Mouse (Mus musculus): ENCODE measurements at regions not wholly inside any gene's neighbourhood (a gene's known extent, or its start where the extent isn't known, plus 50 kb on each side); places are given as distances from the start of the nearest gene placed in this dataset.

- no peak for DNase-seq
These were observed 50.1 kb upstream of the Cpm start for GRCm38 (mm10) chr10:117579210-117579609.

DNA sequence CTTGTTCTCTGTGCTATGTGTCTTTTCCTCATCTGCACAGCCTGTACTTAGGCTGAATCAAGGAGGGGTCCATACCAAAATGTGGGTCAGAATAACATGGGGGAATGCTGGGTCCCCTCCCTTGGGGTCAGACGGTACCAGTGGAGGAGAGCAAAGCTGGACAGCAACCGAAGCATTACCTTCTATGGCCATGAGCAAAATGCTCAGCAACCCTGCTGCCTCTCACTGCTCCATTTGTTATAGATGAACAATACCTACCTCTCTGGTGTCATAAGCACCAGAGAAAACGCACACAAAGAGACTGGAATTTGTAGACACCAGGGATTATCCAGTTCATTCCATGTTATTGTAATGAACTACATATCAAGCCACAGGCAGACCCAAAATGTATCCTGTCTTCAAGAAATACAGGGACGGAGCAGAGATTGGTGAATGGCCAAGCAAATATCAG is 50.6 kb upstream of the Cpm start:
- DNase-seq = no peak

GRCm38 (mm10) chr10:117577970-117578695 is 51.2 kb upstream of the Cpm start:
- no peak for DNase-seq

GRCm38 (mm10) chr10:117576881-117577730 is 52.2 kb upstream of the Cpm start:
- no peak for DNase-seq

- DNase-seq = no peak
These were observed 53.0 kb upstream of the Cpm start for GRCm38 (mm10) chr10:117576154-117576859.

DNA sequence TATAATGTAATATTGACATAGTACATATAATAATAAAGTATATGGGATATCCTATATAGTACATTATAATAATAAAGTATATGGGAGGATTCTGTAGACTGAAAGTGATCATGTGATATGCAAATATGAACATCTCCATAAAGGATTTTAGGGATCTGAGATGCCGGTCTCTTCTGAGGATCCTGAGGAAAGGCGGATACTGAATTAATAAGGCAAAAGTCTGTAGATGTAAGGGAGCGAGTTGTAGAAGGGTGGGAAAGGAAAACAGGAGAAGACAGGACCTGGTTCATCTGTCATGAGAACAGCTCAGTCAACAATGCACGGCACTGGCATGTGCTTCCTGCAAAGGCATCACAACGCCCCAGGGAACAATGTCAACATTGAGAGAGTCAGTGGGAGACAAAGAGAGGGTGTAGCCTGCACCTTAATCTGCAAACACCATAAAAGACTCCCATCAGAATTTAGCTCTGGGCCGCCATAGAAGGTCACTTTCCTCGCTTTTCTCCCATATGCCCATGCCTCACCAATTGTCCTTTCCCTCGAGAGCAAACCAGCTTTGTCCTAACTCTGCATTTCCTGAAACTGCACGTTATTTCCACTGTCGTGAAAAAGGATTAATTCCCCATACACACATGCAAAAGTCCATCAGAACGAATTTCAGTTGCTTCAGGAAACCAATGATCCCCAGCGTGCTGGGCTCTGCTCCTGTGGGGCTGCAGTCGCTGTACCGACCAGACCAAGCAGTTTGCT is 53.7 kb upstream of the Cpm start:
- DNase-seq = no peak

GRCm38 (mm10) chr10:117574915-117575314 is 54.4 kb upstream of the Cpm start:
- DNase-seq = no peak

DNA sequence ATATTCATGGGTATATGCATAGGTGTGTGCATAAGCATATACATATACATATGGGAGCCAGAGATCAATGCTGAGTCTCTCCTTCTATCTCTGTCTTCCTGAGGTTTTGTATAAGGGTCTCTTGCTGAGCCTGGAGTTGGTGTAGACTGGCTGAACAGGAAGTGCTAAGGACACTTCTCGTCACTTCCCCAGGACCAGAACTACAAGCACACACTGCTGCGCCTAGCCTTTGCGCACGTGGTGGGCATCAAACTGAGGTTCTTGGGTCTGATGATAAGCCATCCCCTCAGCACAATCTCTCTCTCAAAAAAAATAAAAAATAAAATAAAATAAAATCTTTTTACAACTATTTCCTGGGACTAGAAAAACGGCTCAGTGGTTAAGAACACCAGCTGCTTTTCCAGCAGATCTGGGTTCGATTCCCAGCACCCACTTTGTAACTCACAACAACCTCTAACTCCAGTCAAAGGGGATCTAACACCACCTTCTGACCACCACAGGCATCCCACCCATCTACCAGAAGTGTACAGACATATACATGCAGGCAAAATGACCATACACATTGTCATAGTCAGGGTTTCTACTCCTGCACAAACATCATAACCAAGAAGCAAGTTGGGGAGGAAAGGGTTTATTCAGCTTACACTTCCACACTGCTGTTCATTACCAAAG is 55.1 kb upstream of the Cpm start:
- no peak for DNase-seq

DNA sequence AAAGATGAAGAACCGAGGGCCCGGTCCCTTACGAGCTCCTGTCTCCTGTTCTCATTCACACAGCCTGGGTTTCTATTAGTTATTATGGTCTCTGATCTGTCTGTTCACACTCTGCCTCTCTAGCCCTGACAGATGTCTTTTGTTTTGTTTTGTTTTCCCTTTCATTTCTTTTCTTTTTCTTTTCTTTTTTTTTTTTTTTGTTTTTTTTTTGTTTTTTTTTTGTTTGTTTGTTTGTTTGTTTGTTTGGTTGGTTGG is 55.8 kb upstream of the Cpm start:
- DNase-seq = no peak

DNA sequence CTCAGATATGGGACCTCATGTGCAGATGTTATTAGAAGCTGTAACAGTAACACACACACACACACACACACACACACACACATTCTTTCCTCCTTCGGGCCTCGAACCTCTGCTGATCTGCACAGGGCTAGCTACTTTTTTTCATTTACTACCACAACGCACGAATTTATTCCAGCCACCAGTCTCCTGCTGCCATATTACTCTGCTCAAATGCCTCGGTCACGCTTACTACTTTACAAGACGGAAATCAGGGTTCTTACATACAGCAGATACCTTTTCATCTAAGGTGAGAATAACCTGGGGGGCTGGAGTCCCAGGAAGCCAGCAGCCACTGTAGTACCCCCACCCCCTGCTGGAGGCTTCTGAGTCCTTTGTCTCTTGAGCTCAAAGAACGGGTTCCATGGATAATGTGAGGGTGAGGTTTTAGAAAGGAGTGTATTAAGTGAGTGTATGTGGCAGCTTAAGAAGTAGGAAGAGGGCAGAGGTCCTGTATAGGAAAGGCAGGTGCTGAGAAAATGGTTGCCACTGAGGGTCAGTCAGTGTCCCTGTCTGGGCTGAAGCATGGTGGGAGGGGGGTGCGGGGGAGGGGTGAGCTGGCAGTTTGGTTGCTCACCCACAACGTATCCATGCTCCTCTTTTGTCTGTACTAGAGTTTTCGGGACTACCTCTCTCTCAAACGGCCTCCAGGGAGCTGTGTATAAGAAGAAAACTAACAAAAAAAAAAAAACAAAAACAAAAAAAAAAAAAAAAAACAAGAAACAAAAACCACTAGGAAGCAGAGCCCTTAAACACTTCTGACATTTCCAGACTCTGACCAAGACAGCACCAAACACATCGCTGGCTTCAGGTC is 56.3 kb upstream of the Cpm start:
- no peak for DNase-seq

DNA sequence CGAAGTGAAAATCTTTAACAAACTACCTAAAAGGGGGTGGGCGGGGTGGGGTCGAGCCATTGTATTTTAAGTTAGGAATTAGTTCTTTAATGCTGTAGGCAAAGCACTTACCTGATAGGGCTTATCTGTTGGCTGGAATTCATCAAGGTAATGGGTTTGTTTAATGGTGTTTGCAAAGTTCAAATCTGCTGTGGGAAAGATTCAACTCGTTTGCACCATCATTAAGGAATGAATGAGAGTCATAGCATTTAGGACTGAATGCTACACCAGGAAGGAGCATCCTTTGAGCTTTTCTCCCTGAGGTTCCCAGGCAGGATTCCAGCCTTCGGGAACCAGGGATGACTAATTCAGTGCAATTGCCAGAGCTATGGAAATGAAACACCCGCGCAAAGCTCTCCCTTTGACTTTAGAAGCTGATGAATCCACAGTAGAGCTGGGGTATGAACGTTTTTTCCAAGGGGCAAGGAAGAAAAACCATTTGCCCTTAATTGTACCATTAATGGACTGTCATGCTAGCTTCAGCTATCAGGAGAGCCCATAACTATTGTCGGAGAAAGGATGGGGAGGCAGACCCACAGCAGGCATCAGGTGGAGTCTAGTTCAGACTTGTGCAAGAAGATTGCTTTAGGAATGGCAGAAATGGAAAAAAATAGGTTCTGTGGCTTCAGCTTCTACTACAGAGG is 57.3 kb upstream of the Cpm start:
- DNase-seq = no peak

GRCm38 (mm10) chr10:117570971-117571861 is 58.1 kb upstream of the Cpm start:
- DNase-seq = peak; percentile 53

GRCm38 (mm10) chr10:117570091-117570970 is 59.0 kb upstream of the Cpm start:
- DNase-seq = no peak

GRCm38 (mm10) chr10:117569301-117570079 is 59.8 kb upstream of the Cpm start:
- no peak for DNase-seq

DNA sequence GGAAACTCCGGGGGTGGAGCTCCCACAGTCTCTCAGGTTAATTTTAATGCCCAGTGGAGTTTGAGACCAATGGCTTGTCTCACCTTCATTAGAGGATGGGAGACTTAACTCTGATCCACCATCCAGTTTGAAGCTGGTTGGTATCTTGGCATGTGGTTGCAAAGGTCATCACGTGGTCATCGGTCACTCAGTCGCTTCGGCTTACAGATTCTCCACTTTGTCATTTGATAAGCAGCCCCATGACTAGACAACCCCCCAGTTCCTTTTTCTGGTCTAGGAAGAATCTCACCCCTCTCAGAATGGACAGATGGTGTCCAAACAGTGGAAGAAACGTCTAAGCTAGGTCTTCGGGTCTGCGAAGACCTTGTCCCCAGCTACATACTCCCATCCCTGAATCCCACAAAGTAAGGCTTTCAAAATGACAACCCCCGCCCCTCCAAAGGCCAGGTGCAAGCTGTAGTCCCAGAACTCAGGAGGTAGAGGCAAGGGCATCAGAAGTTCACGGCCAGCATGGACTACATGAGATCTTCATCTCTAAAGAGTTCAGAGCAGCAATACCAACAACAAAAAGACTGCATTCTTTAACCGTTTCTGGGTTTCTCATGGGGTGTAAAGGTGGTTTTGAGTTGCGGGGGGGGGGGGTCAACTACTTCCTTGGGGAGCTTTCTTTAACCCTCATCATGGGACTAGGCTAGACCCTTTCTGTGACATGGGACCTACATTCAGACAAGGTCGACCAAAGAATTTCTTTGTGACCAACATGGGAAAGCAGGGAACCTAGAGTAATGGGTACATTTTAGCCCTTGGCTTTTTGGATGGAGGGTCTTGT is 60.6 kb upstream of the Cpm start:
- no peak for DNase-seq

- no peak for DNase-seq
These were observed 61.2 kb upstream of the Cpm start for GRCm38 (mm10) chr10:117568138-117568387.

All from kidney, postnatal 14 days (tissue).